Mouse (Mus musculus) liver, embryonic 11.5 days (tissue): ENCODE results near the gene Ptpn3. TPM values are rescaled to one million over a fixed set of nuclear protein-coding genes. Genes with fewer than 3 reads are reported as not detected.

ENCODE experiments used
- ATAC-seq: fragments of 200-750 bp; cut with Nextera tagmentation; replicated peaks from 2 replicates; pipeline ENCODE4 v1.8.0; 2017; ENCODE audit warnings: moderate number of reproducible peaks, mild to moderate bottlenecking, moderate TSS enrichment, moderate library complexity; ENCODE audit not compliant: low FRiP score
- DNase-seq: peaks from one replicate; pipeline ENCODE4 v3.0.0-alpha.2; 2017; ENCODE audit warnings: low spot score
- H3K27ac ChIP-seq: fragments of 300-500 bp; sonication (generic); 2 replicates; pipeline ENCODE4 v1.5.1; 2014; ENCODE audit warnings: mild to moderate bottlenecking, low read depth, low read length, control low read depth
- H3K27me3 ChIP-seq: fragments of 300-500 bp; sonication (generic); replicated peaks from 2 replicates; pipeline ENCODE4 v1.6.1; 2014; ENCODE audit warnings: low read length, mixed read lengths; ENCODE audit not compliant: control insufficient read depth, insufficient read depth
- H3K36me3 ChIP-seq: fragments of 300-500 bp; sonication (generic); 2 replicates; pipeline ENCODE4 v1.6.1; 2014; ENCODE audit warnings: mild to moderate bottlenecking, low read length, moderate library complexity, mixed read lengths; ENCODE audit not compliant: control insufficient read depth, insufficient read depth
- H3K4me1 ChIP-seq: fragments of 300-500 bp; sonication (generic); replicated peaks from 2 replicates; pipeline ENCODE4 v1.6.1; 2014; ENCODE audit warnings: low read length, mixed read lengths; ENCODE audit not compliant: control insufficient read depth, insufficient read depth
- H3K4me2 ChIP-seq: fragments of 300-500 bp; sonication (generic); 2 replicates; pipeline ENCODE4 v1.6.1; 2014; ENCODE audit warnings: mild to moderate bottlenecking, control low read depth, moderate library complexity
- H3K4me3 ChIP-seq: fragments of 300-500 bp; sonication (generic); 2 replicates; pipeline ENCODE4 v1.5.1; 2014; ENCODE audit warnings: low read depth, low read length, control low read depth
- H3K9ac ChIP-seq: fragments of 300-500 bp; sonication (generic); 2 replicates; pipeline ENCODE4 v1.6.1; 2014; ENCODE audit warnings: low read depth, low read length, control low read depth
- H3K9me3 ChIP-seq: fragments of 300-500 bp; sonication (generic); 2 replicates; pipeline ENCODE4 v1.6.1; 2016; ENCODE audit warnings: low read length, inconsistent platforms, mixed read lengths; ENCODE audit not compliant: control insufficient read depth
- WGBS: fragments of 180-500 bp; shearing (Covaris S2); extraction: QIAGEN DNeasy Blood & Tissue Kit; methylation state at CpG from one replicate; pipeline ENCODE4 v1.1.7; 2014; 5-methylcytosine and 5-hydroxymethylcytosine counted together
- polyA plus RNA-seq: library from polyadenylated mRNA; unstranded; fragments of >200 nt; fragmentation: Nextera tagmentation; extraction: Ambion mirVana; gene quantifications from 2 replicates; pipeline ENCODE4 v1.2.1, GENCODE M21; 2014

The Ptpn3 gene
- polyA plus RNA-seq, 1 experiment from 2014 or later: 0.89 TPM

GRCm38 (mm10) chr4:57243312-57243711 lies 58.3 kb downstream of the Ptpn3 start:
- Histone ChIP-seq H3K4me2 (no peak overlapping the region), H3K36me3 (no peaks in the 10 kb centered on the region), H3K27me3 (no peaks in the 10 kb centered on the region), H3K4me3 (no peak overlapping the region), H3K27ac (no peak overlapping the region), H3K9ac (no peak overlapping the region), H3K4me1 (no peaks in the 10 kb centered on the region), H3K9me3 (no peaks in the 10 kb centered on the region)
- no peak for DNase-seq
- WGBS: 65% methylated on average over 11 of the region's 11 CpGs
- no peak for ATAC-seq

GRCm38 (mm10) chr4:57240934-57241333 lies 60.7 kb downstream of the Ptpn3 start:
- no peak overlapping the region for H3K4me3 ChIP-seq
- DNase-seq (no peak), ATAC-seq (no peak)
- no peak overlapping the region for H3K9ac ChIP-seq
- no peaks in the 10 kb centered on the region for H3K4me1 ChIP-seq
- no peak overlapping the region for H3K4me2 ChIP-seq
- 84% methylated on average over 10 of the region's 10 CpGs for WGBS
- no peaks in the 10 kb centered on the region for H3K36me3 ChIP-seq
- H3K27ac ChIP-seq: no peak overlapping the region
- H3K9me3 ChIP-seq: no peaks in the 10 kb centered on the region
- no peaks in the 10 kb centered on the region for H3K27me3 ChIP-seq

GRCm38 (mm10) chr4:57240100-57240499 lies 61.5 kb downstream of the Ptpn3 start:
- Histone ChIP-seq H3K4me1 (no peaks in the 10 kb centered on the region), H3K4me2 (no peak overlapping the region), H3K4me3 (no peak overlapping the region), H3K9me3 (no peaks in the 10 kb centered on the region), H3K36me3 (no peaks in the 10 kb centered on the region), H3K9ac (no peak overlapping the region), H3K27ac (no peak overlapping the region), H3K27me3 (no peaks in the 10 kb centered on the region)
- ATAC-seq (no peak), DNase-seq (no peak)
- 84% methylated on average over 7 of the region's 7 CpGs for WGBS

- Histone ChIP-seq H3K27me3 (no peaks in the 10 kb centered on the region), H3K9me3 (no peaks in the 10 kb centered on the region), H3K36me3 (no peaks in the 10 kb centered on the region), H3K9ac (no peak overlapping the region), H3K4me2 (no peak overlapping the region), H3K27ac (no peak overlapping the region), H3K4me1 (no peaks in the 10 kb centered on the region), H3K4me3 (no peak overlapping the region)
- no peak for DNase-seq
- no peak for ATAC-seq
- WGBS: 71% methylated on average over 6 of the region's 6 CpGs
Observed at GRCm38 (mm10) chr4:57239112-57239511, 62.5 kb downstream of the Ptpn3 start.

- H3K27ac ChIP-seq: no peak overlapping the region
- no peaks in the 10 kb centered on the region for H3K4me1 ChIP-seq
Observed at GRCm38 (mm10) chr4:57238118-57238517, 63.5 kb downstream of the Ptpn3 start.

GRCm38 (mm10) chr4:57236513-57236912 lies 65.1 kb downstream of the Ptpn3 start:
- Histone ChIP-seq H3K4me3 (no peak overlapping the region), H3K27ac (no peak overlapping the region), H3K4me1 (no peaks in the 10 kb centered on the region), H3K9me3 (no peaks in the 10 kb centered on the region), H3K27me3 (no peaks in the 10 kb centered on the region), H3K4me2 (no peak overlapping the region), H3K36me3 (no peaks in the 10 kb centered on the region), H3K9ac (no peak overlapping the region)
- DNase-seq (no peak), ATAC-seq (no peak)
- WGBS: 56% methylated on average over 5 of the region's 5 CpGs

More at GRCm38 (mm10) chr4:57238118-57238517, 63.5 kb downstream of the Ptpn3 start:
- no peaks in the 10 kb centered on the region for H3K36me3 ChIP-seq
- ATAC-seq (no peak), DNase-seq (no peak)
- no peak overlapping the region for H3K4me3 ChIP-seq
- 75% methylated on average over 7 of the region's 7 CpGs for WGBS
- no peak overlapping the region for H3K4me2 ChIP-seq
- no peaks in the 10 kb centered on the region for H3K9me3 ChIP-seq
- H3K9ac ChIP-seq: no peak overlapping the region
- H3K27me3 ChIP-seq: no peaks in the 10 kb centered on the region

- Histone ChIP-seq H3K4me3 (no peak overlapping the region), H3K4me2 (no peak overlapping the region), H3K36me3 (no peaks in the 10 kb centered on the region), H3K27me3 (no peaks in the 10 kb centered on the region), H3K9me3 (no peaks in the 10 kb centered on the region), H3K27ac (no peak overlapping the region), H3K9ac (no peak overlapping the region), H3K4me1 (no peaks in the 10 kb centered on the region)
- WGBS: 79% methylated on average over 4 of the region's 4 CpGs
- ATAC-seq (no peak), DNase-seq (no peak)
Observed at GRCm38 (mm10) chr4:57235741-57236140, 65.9 kb downstream of the Ptpn3 start.

- no peak overlapping the region for H3K9ac ChIP-seq
- no peaks in the 10 kb centered on the region for H3K4me1 ChIP-seq
- no peaks in the 10 kb centered on the region for H3K27me3 ChIP-seq
- H3K4me2 ChIP-seq: no peak overlapping the region
- H3K36me3 ChIP-seq: no peaks in the 10 kb centered on the region
- H3K4me3 ChIP-seq: no peak overlapping the region
- WGBS: 75% methylated on average over 7 of the region's 7 CpGs
- no peak overlapping the region for H3K27ac ChIP-seq
- ATAC-seq (no peak), DNase-seq (no peak)
- no peaks in the 10 kb centered on the region for H3K9me3 ChIP-seq
Observed at GRCm38 (mm10) chr4:57234348-57234747, 67.3 kb downstream of the Ptpn3 start.

- H3K27me3 ChIP-seq: no peaks in the 10 kb centered on the region
- 93% methylated on average over 8 of the region's 8 CpGs for WGBS
- DNase-seq: no peak
- H3K4me3 ChIP-seq: no peak overlapping the region
- no peaks in the 10 kb centered on the region for H3K36me3 ChIP-seq
- ATAC-seq: no peak
- no peak overlapping the region for H3K4me2 ChIP-seq
- no peaks in the 10 kb centered on the region for H3K9me3 ChIP-seq
- no peak overlapping the region for H3K9ac ChIP-seq
- no peak overlapping the region for H3K27ac ChIP-seq
- H3K4me1 ChIP-seq: no peaks in the 10 kb centered on the region
Observed at GRCm38 (mm10) chr4:57232439-57232838, 69.2 kb downstream of the Ptpn3 start.
